Mouse (Mus musculus) kidney, postnatal 4 days (tissue): Measurements from ENCODE around the gene Defa17.
"Not testable (repeated sequence)": the region's sequence is repeated elsewhere in the genome, so short reads cannot be mapped to it uniquely, and the experiment has no call there.

Source experiments
- DNase-seq, 2 experiments: peaks; one replicate each; pipeline ENCODE4 v3.0.0; 2021; ENCODE audit warnings: mixed read lengths in 2 of 2

The Defa17 gene

GRCm38 (mm10) chr8:21655480-21655879 lies at the start of gene Defa17:
Defa17 (plus strand) TSS chr8:21655780.
- DNase-seq = not testable (repeated sequence)

DNA sequence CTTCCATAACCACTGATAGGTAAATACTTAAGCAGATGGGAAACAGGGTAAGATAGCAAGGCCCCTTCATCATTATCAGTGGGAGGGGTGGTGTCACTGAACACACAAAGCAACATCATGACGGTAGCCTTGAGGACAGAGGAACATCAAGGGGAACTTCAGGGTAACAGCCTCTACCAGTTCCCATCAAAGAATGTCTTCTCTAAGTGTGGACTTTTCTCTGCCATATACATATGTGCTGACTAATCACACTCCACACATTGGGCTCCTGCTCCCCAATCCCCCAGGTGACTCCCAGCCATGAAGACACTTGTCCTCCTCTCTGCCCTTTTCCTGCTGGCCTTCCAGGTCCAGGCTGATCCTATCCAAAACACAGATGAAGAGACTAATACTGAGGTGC lies 37.7 kb upstream of the Defa17 start, which contains the start of gene Defa26:
TSS of gene Defa26 (plus strand) at position 301 of the 400 bp plus-strand sequence.
- not testable (repeated sequence) for DNase-seq

DNA sequence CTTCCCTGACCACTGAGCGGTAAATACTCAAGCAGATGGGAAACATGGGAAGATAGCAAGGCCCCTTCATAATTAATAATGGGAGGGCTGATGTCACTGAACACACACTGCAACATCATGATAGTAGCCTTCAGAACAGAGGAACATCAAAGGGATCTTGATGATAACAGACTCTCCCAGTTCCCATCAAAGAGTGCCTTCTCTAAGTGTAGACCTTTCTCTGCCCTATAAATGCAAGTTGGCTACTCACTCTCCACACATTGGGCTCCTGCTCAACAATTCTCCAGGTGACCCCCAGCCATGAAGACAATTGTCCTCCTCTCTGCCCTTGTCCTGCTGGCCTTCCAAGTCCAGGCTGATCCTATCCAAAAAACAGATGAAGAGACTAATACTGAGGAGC lies 9.9 kb downstream of the Defa17 start, which contains the start of gene Defa34:
TSS of gene Defa34 (plus strand) at position 301 of the 400 bp plus-strand sequence.
- not testable (repeated sequence) for DNase-seq

- DNase-seq = not testable (repeated sequence)
Measured at GRCm38 (mm10) chr8:21703545-21703944, 48.0 kb downstream of the Defa17 start, which contains the start of gene AY761184. AY761184 (minus strand) TSS chr8:21703645.
